Mouse (Mus musculus) mouse embryonic stem cell (cell line): Measurements from ENCODE around the gene Ryk.

Experiments
- in situ Hi-C, 2 experiments: fragments of 300-500 bp; cut with MboI; formaldehyde crosslinking; loops; 1 replicate in 1 of 2; 3 replicates in 1 of 2; pipeline ENCODE4 v1.14.3; 2019 to 2020; ENCODE audit warnings: low sequenced_read_pairs in 2 of 2, low pct_unique_long_range_greater_than_20kb in 1 of 2, mixed read lengths in 1 of 2; ENCODE audit not compliant: unreplicated experiment in 1 of 2

Ryk gene

DNA sequence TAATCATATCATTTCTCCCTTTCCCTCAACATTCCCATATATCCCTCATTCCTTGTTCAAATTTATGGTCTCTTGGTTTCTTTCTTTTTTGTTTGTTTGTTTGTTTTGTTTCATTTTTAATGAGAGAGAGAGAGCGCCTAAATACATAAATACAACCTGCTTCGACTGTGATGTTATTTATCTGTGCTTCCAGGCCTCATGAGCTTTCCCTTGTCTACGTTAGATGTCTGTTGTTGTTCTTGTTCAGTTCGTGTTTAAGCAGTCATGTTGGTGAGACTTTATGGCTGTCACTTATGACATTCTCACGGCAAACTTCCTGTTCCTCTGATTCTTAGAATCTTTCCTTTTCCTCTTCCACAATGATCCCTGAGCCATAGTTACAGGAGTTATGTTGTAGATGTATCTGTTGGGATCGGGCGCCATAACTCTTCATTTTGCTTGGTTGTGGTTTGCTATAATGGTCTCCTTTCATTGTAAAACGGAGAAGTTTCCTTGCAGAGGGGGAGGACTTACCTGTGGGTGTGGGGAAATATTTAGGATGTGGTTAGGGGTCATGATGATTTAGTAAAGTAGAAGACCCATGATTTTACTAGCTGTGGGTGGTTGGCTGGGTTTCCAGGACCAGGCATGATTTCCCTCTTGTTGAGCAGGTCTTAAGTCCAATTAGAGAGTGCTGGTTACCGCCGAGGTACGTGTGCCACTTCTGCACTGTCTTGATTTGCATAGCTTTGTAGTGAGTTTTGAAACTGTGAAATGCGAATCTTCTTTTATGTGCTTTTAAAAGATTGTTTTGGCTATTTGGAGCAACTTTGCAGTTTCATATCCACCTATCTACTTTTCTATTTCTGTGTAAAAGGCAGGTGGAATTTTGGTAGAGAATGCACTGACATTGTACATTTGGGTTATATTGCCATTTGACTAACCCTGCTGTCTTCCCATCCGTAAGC is 17.6 kb downstream of the Ryk start:
- in situ Hi-C loops: no loop called here

DNA sequence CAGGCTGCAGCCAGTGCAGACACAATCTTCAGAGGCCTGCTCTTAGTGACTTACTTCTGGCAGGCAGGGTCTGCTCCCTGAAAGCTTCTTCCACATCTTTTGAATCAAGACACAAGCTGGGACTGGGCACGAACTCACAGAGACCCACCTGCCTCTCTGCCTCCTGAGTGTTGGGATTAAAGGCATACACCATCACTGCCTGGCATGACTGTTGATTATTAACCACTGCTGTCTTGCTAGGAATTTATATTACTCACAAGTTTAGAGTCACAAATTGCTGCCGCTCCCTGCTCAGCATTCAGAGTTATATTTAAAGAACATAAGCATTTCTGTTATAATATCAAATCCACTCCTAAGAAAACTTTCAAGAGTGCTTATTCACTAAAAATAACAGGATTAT is 23.1 kb downstream of the Ryk start:
- in situ Hi-C loops: no loop called here

DNA sequence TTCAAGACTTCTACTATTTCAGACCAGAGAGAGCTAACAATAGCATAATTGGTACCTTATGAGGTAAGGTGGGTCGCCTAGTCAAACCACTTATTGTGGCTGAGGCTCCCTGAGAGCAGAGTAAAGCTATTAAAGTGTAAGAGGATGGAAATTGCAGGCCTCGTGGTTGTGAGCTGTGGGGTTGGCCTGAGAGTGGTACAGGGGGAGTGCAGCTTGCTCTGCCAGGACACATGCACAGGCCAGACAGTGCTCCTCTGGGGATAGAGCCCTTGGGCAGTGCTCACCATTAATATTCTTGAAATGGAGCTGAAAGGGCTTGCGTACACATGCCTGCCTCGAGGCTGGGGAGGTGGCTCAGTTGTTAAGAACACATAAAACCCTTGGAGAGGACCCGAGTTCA is 23.6 kb downstream of the Ryk start:
- in situ Hi-C loops: no loop called here

DNA sequence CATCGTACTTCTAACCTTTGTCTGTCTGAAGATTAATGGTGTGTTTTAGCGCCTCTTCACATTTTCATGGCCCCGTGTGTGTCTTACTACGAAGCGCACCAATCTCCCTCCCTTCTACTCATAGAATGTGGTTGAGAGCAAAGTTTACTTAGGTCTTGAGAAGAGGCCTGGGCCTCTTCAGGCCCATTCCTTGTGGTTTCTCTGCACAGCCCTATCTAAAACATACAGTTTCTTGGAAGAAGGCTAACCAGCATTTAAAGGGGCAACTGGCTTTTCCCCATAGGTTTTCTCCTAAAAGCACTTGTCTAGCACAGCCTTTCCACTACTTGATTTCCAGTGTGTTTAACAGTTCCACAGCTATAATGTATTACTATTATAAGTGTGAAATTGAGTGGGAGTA is 24.7 kb downstream of the Ryk start:
- in situ Hi-C loops: no loop called here

DNA sequence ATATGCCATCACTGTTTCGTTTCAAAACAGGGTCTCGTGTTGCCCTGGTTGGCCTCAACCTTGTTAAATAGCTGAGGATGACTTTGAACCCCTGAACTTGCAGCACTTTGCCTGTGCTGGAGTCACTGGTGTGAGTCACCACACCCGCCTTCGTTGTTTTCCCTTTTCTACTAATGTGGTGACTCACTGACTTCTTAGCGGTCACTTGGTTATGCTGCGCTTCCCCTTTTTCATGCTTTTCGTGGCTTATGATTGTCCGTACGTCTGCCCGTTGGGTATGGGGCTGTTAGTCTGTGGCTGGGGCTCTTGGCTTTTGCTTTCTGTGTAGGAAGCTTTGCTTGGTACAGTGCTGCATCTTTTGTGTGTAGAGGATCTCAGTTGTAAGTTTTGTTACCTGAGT is 25.2 kb downstream of the Ryk start:
- in situ Hi-C loops: loop anchor here in 1 of 2 experiments (10.0 kb wide), 1 partner anchor 225 kb away; no protein-coding TSS in a partner anchor

DNA sequence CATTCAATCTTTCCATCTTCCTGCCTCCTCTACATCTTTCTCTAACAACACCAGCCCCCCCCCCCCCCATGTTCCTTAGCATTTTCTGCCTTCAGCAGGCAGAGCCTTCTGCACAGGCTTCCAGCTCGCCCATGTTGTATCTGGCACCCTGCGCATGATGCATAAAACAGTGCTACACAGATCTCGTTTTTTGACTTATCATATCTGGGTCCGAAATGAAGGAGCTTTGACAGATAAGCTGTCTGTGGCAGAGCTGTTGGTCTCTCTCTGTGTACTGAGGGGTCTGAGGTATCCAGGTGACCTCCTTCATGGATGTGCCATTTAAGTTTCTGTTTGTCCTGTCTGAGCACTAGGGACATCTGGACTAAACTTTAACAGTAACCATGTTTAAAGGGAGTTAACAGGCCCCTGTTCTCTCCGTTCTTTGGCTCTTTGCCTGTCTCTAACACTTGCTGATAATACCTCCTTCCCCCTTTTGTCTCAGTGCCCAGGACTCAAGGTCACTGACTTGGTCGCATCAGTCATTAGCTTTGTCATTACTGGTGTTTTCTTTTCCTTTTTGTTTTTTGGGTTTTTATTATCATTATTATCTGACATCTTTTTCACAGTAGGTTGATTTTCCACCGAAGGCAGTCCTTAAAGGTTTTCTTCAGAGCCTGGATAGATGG is 26.2 kb downstream of the Ryk start:
- in situ Hi-C loops: loop anchor here in 1 of 2 experiments (10.0 kb wide), 1 partner anchor 226 kb away; no protein-coding TSS in a partner anchor

DNA sequence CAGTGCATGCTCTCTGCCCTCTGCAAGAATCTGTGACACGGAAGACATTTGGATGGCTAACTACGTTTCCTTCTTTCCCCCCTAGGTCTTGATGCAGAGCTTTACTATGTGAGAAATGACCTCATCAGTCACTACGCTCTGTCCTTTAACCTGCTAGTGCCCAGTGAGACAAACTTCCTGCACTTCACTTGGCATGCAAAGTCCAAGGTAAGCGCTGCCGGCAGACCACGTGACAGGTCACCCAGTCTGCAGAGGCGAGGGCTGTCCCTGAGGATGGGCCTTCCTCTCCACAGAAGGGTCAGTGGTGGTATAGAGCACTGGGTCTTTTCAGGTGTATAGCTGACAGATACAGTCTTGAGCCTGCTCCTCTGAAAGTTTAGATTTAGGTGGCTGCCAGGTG is 27.1 kb downstream of the Ryk start:
- in situ Hi-C loops: loop anchor here in 1 of 2 experiments (10.0 kb wide), 1 partner anchor 227 kb away; no protein-coding TSS in a partner anchor

DNA sequence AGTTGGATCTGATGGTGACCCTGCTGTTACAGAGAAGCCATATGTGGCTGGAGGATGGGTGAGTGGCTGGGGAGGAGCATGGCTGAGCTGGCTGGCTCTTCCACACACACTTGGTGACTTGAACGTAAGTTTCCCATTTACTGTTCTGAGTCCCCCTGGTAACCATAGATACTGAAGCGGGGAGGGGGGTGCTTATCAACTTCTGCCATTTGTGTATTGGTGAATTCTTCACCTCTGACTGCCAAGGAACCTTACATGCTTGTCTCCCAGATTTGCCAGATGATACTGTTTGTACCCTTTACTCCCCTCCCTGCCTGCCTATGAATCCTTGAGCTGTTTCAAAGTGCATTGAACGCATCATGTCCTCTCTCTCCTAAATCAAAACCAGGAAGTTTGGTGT is 27.5 kb downstream of the Ryk start:
- in situ Hi-C loops: loop anchor here in 1 of 2 experiments (10.0 kb wide), 1 partner anchor 227 kb away; no protein-coding TSS in a partner anchor

DNA sequence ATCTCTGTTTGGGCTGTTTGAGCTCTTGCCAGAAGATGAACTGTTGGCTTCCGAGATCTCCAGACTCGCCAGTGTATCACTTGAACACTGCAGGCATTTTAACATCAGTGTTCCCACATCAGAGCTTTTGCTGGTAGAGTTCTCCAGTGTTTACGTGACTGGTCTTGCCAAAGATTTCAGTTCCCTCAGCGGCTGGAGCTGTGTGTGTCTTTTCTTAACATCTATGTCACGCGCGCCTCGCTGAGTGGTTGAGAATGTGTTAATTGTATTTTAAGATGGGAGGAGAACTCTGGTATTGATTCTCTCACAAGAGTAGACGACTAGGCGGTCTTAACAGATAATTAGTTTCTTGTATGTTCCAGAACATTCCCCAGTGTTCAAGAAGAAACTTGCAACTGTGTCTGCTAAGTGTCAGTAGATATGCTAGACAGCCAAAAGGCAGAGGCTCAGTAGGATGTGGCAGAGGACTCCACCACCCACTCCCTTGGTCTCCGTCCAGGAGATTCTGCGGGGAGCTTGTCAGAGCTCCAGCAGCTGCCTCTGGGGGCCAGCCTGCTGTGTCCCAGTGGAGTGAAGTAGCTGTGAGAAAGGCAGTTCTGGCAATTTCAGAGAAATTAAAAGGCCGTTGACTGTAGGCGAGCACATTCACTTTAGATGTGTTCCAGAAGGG is 29.3 kb downstream of the Ryk start:
- in situ Hi-C loops: loop anchor here in 1 of 2 experiments (10.0 kb wide), 1 partner anchor 229 kb away; no protein-coding TSS in a partner anchor

DNA sequence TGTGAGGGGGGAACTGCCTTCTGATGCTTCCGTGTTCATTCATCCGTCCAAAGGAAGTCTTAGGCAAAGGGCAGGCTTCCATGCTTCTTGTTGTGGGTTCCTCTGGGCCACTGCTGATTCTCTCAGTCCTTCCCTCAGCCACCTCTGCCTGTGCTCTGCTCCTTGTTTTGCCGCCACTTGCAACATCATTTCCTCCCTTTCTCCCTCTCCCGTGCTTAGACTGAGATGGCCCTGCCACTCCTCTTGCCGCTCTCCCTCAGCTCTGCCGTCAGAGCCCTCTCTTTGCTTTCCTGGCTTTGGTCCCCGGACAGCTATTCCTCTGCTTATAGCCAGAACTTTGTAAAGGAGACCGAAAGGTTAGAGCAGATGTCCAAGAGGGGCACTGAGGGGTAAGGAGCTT is 30.2 kb downstream of the Ryk start:
- in situ Hi-C loops: loop anchor here in 1 of 2 experiments (10.0 kb wide), 1 partner anchor 230 kb away; no protein-coding TSS in a partner anchor

DNA sequence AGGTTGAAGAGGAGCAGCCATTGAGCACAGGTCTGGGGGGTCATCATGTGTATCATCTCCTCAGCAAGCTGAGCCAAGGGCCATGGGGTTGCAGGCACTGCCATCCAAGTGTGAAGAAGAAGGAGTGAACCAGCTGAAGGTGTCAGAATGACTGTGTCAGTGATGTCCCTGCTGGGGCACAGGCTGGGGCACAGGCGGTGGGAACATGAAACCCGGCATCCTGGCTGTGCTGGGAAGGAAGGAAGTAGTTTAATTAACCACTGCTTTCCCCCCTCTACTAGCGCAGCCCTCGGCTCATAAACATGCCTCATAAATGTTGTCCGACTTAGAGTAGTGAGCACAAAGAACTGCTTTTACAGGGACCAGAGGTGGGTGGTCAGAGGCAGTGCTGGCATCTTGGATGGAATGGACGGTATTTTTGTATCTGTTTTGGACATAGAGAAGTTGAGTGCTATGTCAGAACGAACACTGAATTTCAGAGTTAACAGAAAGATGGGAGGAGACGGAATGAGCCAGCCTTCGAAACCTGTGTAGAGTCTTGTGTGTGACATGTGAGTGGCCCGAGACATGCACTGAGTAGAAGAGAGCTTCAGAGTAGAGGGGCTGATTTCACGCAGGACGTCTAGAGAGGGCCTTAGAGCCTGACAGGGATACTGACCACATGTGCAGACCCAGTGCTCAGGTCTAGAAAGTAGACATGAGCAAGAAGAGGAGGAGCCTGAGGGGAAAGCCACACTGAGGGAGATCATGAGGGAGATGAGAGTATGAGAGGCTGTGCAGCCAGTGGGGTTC is 31.4 kb downstream of the Ryk start:
- in situ Hi-C loops: loop anchor here in 1 of 2 experiments (10.0 kb wide), 1 partner anchor 231 kb away; no protein-coding TSS in a partner anchor

DNA sequence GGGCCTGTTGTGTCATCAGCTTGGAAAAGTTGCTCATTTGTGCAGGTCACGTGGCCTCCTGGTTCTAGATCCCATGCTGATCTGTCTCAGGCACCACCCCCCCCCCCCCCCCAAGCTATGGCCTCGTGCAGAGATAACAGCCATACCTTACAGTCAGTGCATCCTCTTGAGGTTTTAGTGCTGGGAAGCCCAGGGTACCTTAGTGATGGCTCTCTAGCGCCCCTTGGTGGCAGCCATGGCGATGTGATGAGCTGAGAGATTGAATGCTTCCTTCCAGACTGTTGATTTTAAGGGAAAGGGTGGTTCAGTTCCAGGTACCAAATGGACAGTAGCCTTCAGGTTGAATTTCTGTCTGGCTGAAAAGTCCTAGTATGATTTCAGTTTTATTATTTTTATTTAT is 32.2 kb downstream of the Ryk start:
- in situ Hi-C loops: loop anchor here in 1 of 2 experiments (10.0 kb wide), 1 partner anchor 232 kb away; no protein-coding TSS in a partner anchor

DNA sequence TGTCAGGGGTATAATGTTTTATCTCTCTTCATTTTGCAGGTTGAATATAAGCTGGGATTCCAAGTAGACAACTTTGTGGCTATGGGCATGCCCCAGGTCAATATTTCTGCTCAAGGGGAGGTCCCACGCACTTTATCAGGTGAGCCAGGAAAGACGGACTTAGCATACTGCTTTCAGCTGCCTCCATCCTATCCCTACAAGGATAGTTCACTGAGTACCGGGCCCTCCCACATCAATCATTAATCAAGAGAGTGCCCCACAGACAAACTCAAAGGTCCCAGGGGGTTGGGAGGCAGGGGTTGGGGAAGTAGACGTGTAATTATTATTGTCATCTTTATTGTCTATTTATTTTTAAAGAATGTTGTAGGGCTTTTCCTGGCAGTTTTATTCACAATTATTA is 32.8 kb downstream of the Ryk start:
- in situ Hi-C loops: loop anchor here in 1 of 2 experiments (10.0 kb wide), 1 partner anchor 233 kb away; no protein-coding TSS in a partner anchor

DNA sequence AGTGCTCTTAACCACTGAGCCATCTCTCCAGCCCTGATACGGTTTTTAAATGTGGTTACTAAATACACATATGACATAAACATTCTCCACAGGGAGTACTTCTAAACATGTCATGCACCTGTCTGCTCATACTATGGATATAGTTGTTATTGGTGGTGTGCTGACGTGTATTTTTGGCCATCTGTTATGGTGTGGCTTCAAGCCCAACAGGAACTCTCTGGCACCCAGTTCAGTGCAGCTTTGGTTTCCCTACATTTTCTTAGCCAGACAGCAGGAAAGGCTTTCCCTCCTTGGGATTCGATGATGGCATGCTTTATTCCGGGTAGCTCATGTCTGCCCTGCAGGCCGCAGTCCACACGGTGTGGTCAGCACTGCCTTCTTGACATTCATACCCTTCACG is 33.7 kb downstream of the Ryk start:
- in situ Hi-C loops: loop anchor here in 1 of 2 experiments (10.0 kb wide), 1 partner anchor 234 kb away; no protein-coding TSS in a partner anchor

DNA sequence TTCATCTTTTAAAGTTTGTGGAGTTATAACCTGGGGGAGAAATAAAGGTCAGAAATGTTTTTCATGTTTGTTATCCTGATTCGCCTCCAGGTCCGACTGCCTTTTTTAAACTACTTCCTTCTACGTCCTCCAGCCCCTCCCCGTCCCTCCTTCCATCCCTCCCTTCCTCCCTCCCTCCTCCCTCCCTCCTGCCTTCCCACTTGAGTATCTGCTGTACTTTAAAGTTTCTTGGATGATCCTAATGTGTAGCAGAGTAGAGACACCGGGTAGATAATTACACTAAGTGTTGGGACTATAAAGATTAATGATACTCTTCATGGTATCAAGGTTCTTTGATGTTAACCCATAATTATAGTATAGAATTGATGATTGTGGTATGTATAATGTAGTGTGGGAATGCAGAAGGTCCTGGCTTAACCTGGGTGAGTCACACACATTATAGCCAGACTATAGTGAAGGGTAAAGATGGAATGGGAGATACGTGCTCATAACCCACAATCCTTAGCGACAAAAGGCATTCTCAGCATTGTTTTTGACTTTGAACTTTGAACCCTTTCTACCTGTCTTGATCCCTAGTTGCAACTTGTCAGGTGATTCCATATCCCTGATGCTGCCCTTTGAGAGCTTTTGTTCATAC is 41.5 kb downstream of the Ryk start:
- in situ Hi-C loops: loop anchor here in 1 of 2 experiments (5.0 kb wide), 1 partner anchor 239 kb away; no protein-coding TSS in a partner anchor

DNA sequence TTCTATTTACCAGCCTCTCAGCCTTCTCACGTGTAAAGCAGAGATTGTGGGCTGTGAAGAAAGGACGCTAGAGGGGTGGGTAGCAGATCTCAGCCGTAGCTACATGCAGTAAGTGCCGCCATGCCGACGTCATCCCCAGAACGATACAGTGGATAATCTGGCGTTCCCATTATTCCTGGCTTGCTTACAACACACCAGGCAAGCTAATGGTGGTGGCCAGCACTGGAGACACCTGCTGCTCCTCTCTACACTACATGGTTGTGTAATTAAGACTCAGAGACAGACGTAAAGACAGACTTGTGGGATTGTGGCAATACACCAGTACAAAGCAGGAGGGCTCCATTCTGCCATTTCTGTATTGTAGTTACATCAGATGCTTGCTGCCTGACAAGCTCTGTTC is 43.2 kb downstream of the Ryk start:
- in situ Hi-C loops: loop anchor here in 1 of 2 experiments (5.0 kb wide), 1 partner anchor 241 kb away; no protein-coding TSS in a partner anchor

DNA sequence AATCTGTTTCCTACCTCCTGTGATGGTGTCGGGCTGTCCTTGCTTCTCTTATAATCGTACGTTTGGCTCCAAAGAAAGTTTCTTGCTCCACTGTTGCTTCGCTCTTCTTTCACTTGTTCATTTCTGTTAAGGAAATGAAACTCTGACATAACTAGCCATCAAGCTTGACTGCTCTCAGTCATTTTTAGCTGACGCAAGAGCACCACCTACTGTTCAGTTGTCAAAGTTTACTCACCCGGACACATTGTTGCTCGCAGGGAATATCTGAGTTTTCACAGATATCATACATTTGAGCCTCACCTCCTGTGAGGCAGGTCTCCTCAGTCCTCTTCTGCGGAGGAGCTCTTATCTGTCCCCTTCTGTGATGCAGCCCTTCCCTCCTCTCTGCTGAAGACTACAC is 44.8 kb downstream of the Ryk start:
- in situ Hi-C loops: loop anchor here in 1 of 2 experiments (5.0 kb wide), 1 partner anchor 242 kb away; no protein-coding TSS in a partner anchor
